Mouse (Mus musculus): ENCODE measurements around the gene Slc9a3r2.
"Not testable (repeated sequence)": the region's sequence is repeated elsewhere in the genome, so short reads cannot be mapped to it uniquely, and the experiment has no call there.

The Slc9a3r2 gene

GRCm38 (mm10) chr17:24667011-24667410, 16.9 kb upstream of the Slc9a3r2 start:
- not testable (repeated sequence) for DNase-seq

GRCm38 (mm10) chr17:24658017-24658758, 8.1 kb upstream of the Slc9a3r2 start, which contains the start of gene Npw:
Npw (minus strand) TSS chr17:24658457.
- DNase-seq, result peak; percentile 43

GRCm38 (mm10) chr17:24654969-24655368, 4.8 kb upstream of the Slc9a3r2 start:
- no peak for DNase-seq

- DNase-seq, result peak; percentile 85
Measured at GRCm38 (mm10) chr17:24653967-24654710, 4.0 kb upstream of the Slc9a3r2 start.

- no peak for DNase-seq
Measured at GRCm38 (mm10) chr17:24651835-24652234, 1.7 kb upstream of the Slc9a3r2 start.

GRCm38 (mm10) chr17:24650766-24651165, 639 bp upstream of the Slc9a3r2 start:
- DNase-seq, result no peak

GRCm38 (mm10) chr17:24649581-24650069, 502 bp downstream of the Slc9a3r2 start:
- DNase-seq, result peak; percentile 77

GRCm38 (mm10) chr17:24648731-24649377, 1.3 kb downstream of the Slc9a3r2 start:
- no peak for DNase-seq

- no peak for DNase-seq
Measured at GRCm38 (mm10) chr17:24647493-24647892, 2.6 kb downstream of the Slc9a3r2 start.

GRCm38 (mm10) chr17:24646381-24646780, 3.7 kb downstream of the Slc9a3r2 start:
- no peak for DNase-seq

GRCm38 (mm10) chr17:24645916-24646315, 4.2 kb downstream of the Slc9a3r2 start:
- peak; percentile 74 for DNase-seq

GRCm38 (mm10) chr17:24644875-24645721, 5.0 kb downstream of the Slc9a3r2 start:
- DNase-seq, result peak; percentile 76

GRCm38 (mm10) chr17:24644030-24644715, 6.0 kb downstream of the Slc9a3r2 start:
- peak; percentile 69 for DNase-seq

- DNase-seq, result no peak
Measured at GRCm38 (mm10) chr17:24642791-24643343, 7.3 kb downstream of the Slc9a3r2 start.

- DNase-seq, result no peak
Measured at GRCm38 (mm10) chr17:24641944-24642343, 8.2 kb downstream of the Slc9a3r2 start.

- DNase-seq, result no peak
Measured at GRCm38 (mm10) chr17:24640581-24640980, 9.5 kb downstream of the Slc9a3r2 start.

GRCm38 (mm10) chr17:24640119-24640518, 10.0 kb downstream of the Slc9a3r2 start:
- DNase-seq, result no peak

- no peak for DNase-seq
Measured at GRCm38 (mm10) chr17:24639571-24639988, 10.5 kb downstream of the Slc9a3r2 start.

GRCm38 (mm10) chr17:24638840-24639239, 11.3 kb downstream of the Slc9a3r2 start:
- peak; percentile 88 for DNase-seq

GRCm38 (mm10) chr17:24638214-24638613, 11.9 kb downstream of the Slc9a3r2 start:
- DNase-seq, result no peak

GRCm38 (mm10) chr17:24636781-24637481, 13.2 kb downstream of the Slc9a3r2 start:
- DNase-seq, result no peak
